8 mouse cellular contexts compared by ENCODE assay signal in genomic region chr2:52590970-52591347, GRCm38 (mm10).
DNase-seq lines count a peak whose midpoint lies in the region; ATAC-seq and TF ChIP-seq lines count a peak whose summit lies in the region.

No protein-coding gene starts in this region.

- no peaks in the 10 kb centered on the region for H3K9me3 ChIP-seq in heart, embryonic 11.5 days (replicated peaks; ENCODE audit: control insufficient read depth, low read length)
- no peaks in the 10 kb centered on the region for H3K9me3 ChIP-seq in kidney, embryonic 14.5 days (ENCODE audit: control insufficient read depth, low read length)
- H3K9me3 ChIP-seq in limb, embryonic 13.5 days, result no peaks in the 10 kb centered on the region
- no peaks in the 10 kb centered on the region for H3K9me3 ChIP-seq in midbrain, postnatal 0 days (ENCODE audit: low read length)

- peak overlapping the region; percentile 48 for H3K4me2 ChIP-seq in heart, embryonic 11.5 days
- H3K4me2 ChIP-seq in kidney, embryonic 14.5 days (replicated peaks; ENCODE audit: low read depth, low read length), result no peak overlapping the region
- H3K4me2 ChIP-seq in limb, embryonic 13.5 days (replicated peaks), result peak overlapping the region; percentile 41; the same call in 1 of the 2 replicates
- H3K4me2 ChIP-seq in midbrain, postnatal 0 days (ENCODE audit: low read depth, low read length, poor library complexity, severe bottlenecking), result no peak overlapping the region

- H3K9ac ChIP-seq in heart, embryonic 11.5 days (ENCODE audit: low read depth, low read length), result peak overlapping the region; percentile 6; the same call in 1 of the 2 replicates
- H3K9ac ChIP-seq in kidney, embryonic 14.5 days (ENCODE audit: low read depth, low read length), result no peak overlapping the region
- H3K9ac ChIP-seq in limb, embryonic 13.5 days, result no peak overlapping the region
- no peak overlapping the region for H3K9ac ChIP-seq in midbrain, postnatal 0 days (replicated peaks; ENCODE audit: low read length, poor library complexity, severe bottlenecking)

- H3K4me3 ChIP-seq in heart, embryonic 11.5 days (ENCODE audit: low read depth, low read length), result no peak overlapping the region
- H3K4me3 ChIP-seq in kidney, embryonic 14.5 days (ENCODE audit: low read length), result no peak overlapping the region
- no peak overlapping the region for H3K4me3 ChIP-seq in limb, embryonic 13.5 days
- H3K4me3 ChIP-seq in midbrain, postnatal 0 days (ENCODE audit: low read depth, low read length), result no peak overlapping the region

- H3K27me3 ChIP-seq in heart, embryonic 11.5 days (ENCODE audit: control insufficient read depth, insufficient read depth, low read length), result no peaks in the 10 kb centered on the region
- H3K27me3 ChIP-seq in kidney, embryonic 14.5 days (ENCODE audit: control insufficient read depth, insufficient read depth, low read length), result no peaks in the 10 kb centered on the region
- H3K27me3 ChIP-seq in limb, embryonic 13.5 days, result no peaks in the 10 kb centered on the region
- H3K27me3 ChIP-seq in midbrain, postnatal 0 days (ENCODE audit: insufficient read depth, low read length), result no peaks in the 10 kb centered on the region
- H3K27me3 ChIP-seq in splenic B cell, adult 2 months (ENCODE audit: control insufficient read depth, insufficient read depth, low read length, poor library complexity, severe bottlenecking), result no peaks in the 10 kb centered on the region

- peak; percentile 92 for TF ChIP-seq CTCF in midbrain, postnatal 0 days (IDR thresholded peaks at IDR 0.05)

- peak; percentile 88 for DNase-seq in CD4-positive, CD25-positive, alpha-beta regulatory T cell, adult 2 months (ENCODE audit: low read depth, low spot score)
- peak; percentile 72 for DNase-seq in brain, embryonic 18.5 days (ENCODE audit: low read depth, low spot score)
- DNase-seq in midbrain, postnatal 0 days (ENCODE audit: low spot score), result peak; percentile 94
- peak; percentile 81 for DNase-seq in splenic B cell, adult 2 months (ENCODE audit: low read depth, low spot score)

- no peaks in the 10 kb centered on the region for H3K36me3 ChIP-seq in heart, embryonic 11.5 days (ENCODE audit: control insufficient read depth, insufficient read depth, low read length)
- H3K36me3 ChIP-seq in kidney, embryonic 14.5 days (ENCODE audit: control insufficient read depth, insufficient read depth, low read length), result no peaks in the 10 kb centered on the region
- no peaks in the 10 kb centered on the region for H3K36me3 ChIP-seq in limb, embryonic 13.5 days
- H3K36me3 ChIP-seq in midbrain, postnatal 0 days (ENCODE audit: insufficient read depth, low read length), result no peaks in the 10 kb centered on the region
- no peaks in the 10 kb centered on the region for H3K36me3 ChIP-seq in splenic B cell, adult 2 months (ENCODE audit: control insufficient read depth, insufficient read depth, low read length, poor library complexity, severe bottlenecking)

- WGBS in heart, embryonic 11.5 days (ENCODE audit: insufficient replicate concordance), result 5% methylated on average over 5 of the region's 5 CpGs
- WGBS in kidney, embryonic 14.5 days, result 0% methylated on average over 5 of the region's 5 CpGs
- WGBS in limb, embryonic 13.5 days, result 2% methylated on average over 5 of the region's 5 CpGs
- 2% methylated on average over 5 of the region's 5 CpGs for WGBS in midbrain, postnatal 0 days

- peak overlapping the region; percentile 54; the same call in 1 of the 2 replicates for H3K27ac ChIP-seq in heart, embryonic 11.5 days (ENCODE audit: low read depth, low read length)
- H3K27ac ChIP-seq in kidney, embryonic 14.5 days (ENCODE audit: low read depth, low read length), result no peak overlapping the region
- no peak overlapping the region for H3K27ac ChIP-seq in limb, embryonic 13.5 days
- H3K27ac ChIP-seq in midbrain, postnatal 0 days (ENCODE audit: low read depth, low read length), result peak overlapping the region; percentile 62

- peak; percentile 75 for ATAC-seq in erythroid progenitor cell, adult 5-6 weeks (replicated peaks; ENCODE audit: low FRiP score, poor library complexity, severe bottlenecking)
- peak; percentile 83 for ATAC-seq in heart, embryonic 11.5 days (replicated peaks; ENCODE audit: insufficient number of reproducible peaks, low FRiP score, low TSS enrichment)
- peak; percentile 48 for ATAC-seq in kidney, embryonic 14.5 days (ENCODE audit: low FRiP score, low TSS enrichment)
- peak; percentile 71 for ATAC-seq in limb, embryonic 13.5 days (ENCODE audit: low FRiP score, low read depth)
- peak; percentile 29; the same call in 1 of the 2 replicates for ATAC-seq in midbrain, postnatal 0 days (ENCODE audit: low FRiP score)

- peaks cover 10% of the 10 kb centered on the region for H3K4me1 ChIP-seq in heart, embryonic 11.5 days (ENCODE audit: control insufficient read depth, insufficient read depth, low read length)
- no peaks in the 10 kb centered on the region for H3K4me1 ChIP-seq in kidney, embryonic 14.5 days (ENCODE audit: control insufficient read depth, insufficient read depth, low read length)
- H3K4me1 ChIP-seq in limb, embryonic 13.5 days, result peaks cover 28% of the 10 kb centered on the region
- peaks cover 4% of the 10 kb centered on the region; the same call in 1 of the 2 replicates for H3K4me1 ChIP-seq in midbrain, postnatal 0 days (ENCODE audit: insufficient read depth, low read length)

Comparison
In these comparisons a context has a peak if more than half of its experiments do, and no peak if none do; other contexts are left out.
1. ATAC-seq: peak in every context shown above with its lines; median percentile 83 in heart, embryonic 11.5 days; 75 in erythroid progenitor cell, adult 5-6 weeks; 71 in limb, embryonic 13.5 days; 48 in kidney, embryonic 14.5 days; 29 in midbrain, postnatal 0 days.
2. H3K27ac ChIP-seq: peak in heart, embryonic 11.5 days (single experiment) and midbrain, postnatal 0 days (single experiment); none in kidney, embryonic 14.5 days (single experiment) and limb, embryonic 13.5 days (single experiment).
3. H3K4me2 ChIP-seq: peak in heart, embryonic 11.5 days (single experiment) and limb, embryonic 13.5 days (single experiment); none in kidney, embryonic 14.5 days (single experiment) and midbrain, postnatal 0 days (single experiment).
4. Peak in every context shown above with its lines, with median percentiles within 50 percentile points of each other: DNase-seq.